Mouse (Mus musculus): ENCODE results near the gene Grm4.

- TF ChIP-seq CTCF (IDR thresholded peaks at IDR 0.05; ENCODE audit: low read depth, low read length): no peak
- TF ChIP-seq TAL1 (conservative IDR thresholded peaks at IDR 0.05; ENCODE audit: low read depth, low read length): no peak
- no peak for TF ChIP-seq POLR2AphosphoS5 (IDR thresholded peaks at IDR 0.05; ENCODE audit: insufficient replicate concordance, low read depth, low read length)
Observed at GRCm38 (mm10) chr17:27546574-27547085, 25.4 kb upstream of the Grm4 start.
